Mouse (Mus musculus) heart, postnatal 0 days (tissue): ENCODE results near the gene Pnpla5.

Experiments
- CTCF ChIP-seq: IDR thresholded peaks from 2 replicates; pipeline ENCODE4 v1.5.1; 2016; ENCODE audit warnings: antibody characterized with exemption, control low read depth, low read depth
- EP300 ChIP-seq: IDR thresholded peaks from 2 replicates; pipeline ENCODE4 v1.6.1; 2016; ENCODE audit warnings: antibody characterized with exemption, low read depth

- TF ChIP-seq EP300 (no peak), CTCF (no peak)
These were observed 17.0 kb downstream of the Pnpla5 start for GRCm38 (mm10) chr15:84105924-84106500.
